Mouse (Mus musculus) spleen, postnatal 36 days (tissue): Measurements from ENCODE around the gene Cep97.
A peak's percentile ranks its signal among the peaks of the same experiment; 100 is the strongest.
"Not testable (repeated sequence)": the region's sequence is repeated elsewhere in the genome, so short reads cannot be mapped to it uniquely, and the experiment has no call there.

ENCODE experiments used
- DNase-seq, 2 experiments: peaks; one replicate each; pipeline ENCODE4 v3.0.0; 2022; ENCODE audit warnings: low spot score in 2 of 2, mixed read lengths in 1 of 2

The Cep97 gene

DNA sequence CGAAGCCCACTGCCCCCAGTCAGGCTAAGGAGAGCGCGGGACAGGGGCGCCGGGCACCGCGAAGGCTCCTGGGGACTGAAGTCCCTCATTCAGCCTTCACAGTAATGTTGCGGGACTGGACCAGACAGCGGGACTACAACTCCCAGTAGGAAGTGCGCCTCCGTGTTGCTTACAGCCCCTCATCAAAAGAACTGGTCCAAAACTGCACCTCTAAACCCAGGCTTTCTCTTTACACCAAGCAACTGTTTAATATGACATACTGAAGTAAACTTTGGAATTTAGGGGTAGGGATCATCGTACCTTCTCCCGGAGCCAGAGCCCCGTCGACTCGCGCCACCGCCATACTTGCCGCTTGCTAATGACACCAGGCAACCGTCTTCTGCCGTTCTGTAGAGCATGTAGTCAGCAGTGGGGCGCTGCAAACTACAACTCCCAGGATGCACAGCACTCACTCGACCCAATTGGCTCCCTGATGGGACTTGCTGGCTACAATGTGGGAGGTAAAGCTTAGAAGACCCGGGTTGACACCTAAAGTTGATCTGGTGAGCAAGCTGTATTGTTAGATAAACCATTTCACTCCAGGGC, at the start of gene Cep97:
Gene Cep97 (minus strand): TSS at position 403 of the 585 bp plus-strand sequence.
- peak; percentile 94 for DNase-seq

- peak in 1 of 2 experiments; percentile 31 for DNase-seq
Measured at GRCm38 (mm10) chr16:55974903-55975285, 40.2 kb upstream of the Cep97 start.

DNA sequence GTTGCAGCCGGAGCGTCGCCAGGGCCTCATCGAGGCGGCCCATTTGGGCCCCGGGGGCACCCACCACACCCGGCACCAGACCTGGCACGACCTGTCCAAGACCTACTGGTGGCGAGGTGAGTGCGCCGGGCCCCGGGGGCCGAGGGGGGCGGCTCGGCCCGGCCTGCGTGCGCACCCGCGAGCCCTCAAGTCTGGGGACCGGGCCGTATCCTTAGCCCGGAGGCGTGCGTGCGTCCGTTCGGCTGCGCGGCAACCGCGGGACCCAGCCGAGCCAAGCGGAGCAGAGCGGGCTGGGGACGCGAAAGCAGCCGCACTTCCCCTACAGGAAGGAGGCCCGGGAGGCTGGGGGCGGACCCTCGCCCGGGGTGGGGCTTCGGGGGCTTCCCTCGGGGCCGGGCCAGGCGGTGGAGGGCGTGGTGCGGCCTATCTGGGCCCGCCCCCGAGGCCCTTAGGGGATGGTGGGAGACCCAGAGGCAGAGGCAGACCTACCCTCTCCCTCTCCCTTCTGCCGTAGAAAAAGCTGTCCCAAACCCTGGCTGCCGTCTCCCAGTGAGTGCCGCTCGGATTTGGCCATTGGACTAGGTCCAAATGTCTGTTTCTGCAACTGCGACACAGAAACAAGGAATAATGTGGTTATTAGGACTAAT, 39.7 kb upstream of the Cep97 start:
- peak; percentile 92 to 93 for DNase-seq

- DNase-seq, result peak; percentile 99
Measured at GRCm38 (mm10) chr16:55973431-55974255, 39.0 kb upstream of the Cep97 start, which contains the start of gene Zbtb11. Gene Zbtb11 (plus strand): TSS chr16:55973883.

DNA sequence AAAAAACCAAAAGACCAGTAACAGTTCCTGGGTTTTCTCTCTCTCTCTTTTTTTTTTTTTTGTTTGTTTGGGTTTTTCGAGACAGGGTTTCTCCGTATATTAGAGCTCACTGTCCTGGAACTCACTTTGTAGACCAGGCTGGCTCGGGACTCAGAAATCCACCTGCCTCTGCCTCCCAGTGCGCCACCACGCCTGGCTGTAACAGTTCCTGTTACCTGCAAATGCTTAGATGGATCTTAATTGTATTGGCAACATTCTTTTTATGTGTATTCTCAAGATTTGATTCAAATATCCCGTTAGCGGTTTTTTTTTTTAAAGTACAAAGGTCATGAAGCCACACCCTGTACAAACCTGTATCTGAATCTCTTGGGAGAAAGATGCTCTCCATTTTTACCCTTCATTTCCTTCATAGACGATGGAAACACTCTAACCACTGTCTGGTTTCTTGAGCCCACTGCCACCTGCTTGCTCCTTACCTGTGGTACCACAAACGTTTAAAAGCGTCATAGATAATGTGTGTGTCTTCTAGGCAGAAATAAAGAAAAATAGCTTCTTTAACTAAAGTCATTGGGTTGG, 38.1 kb upstream of the Cep97 start:
- DNase-seq, result no peak

GRCm38 (mm10) chr16:55971735-55972615, 37.3 kb upstream of the Cep97 start:
- DNase-seq, result no peak

DNA sequence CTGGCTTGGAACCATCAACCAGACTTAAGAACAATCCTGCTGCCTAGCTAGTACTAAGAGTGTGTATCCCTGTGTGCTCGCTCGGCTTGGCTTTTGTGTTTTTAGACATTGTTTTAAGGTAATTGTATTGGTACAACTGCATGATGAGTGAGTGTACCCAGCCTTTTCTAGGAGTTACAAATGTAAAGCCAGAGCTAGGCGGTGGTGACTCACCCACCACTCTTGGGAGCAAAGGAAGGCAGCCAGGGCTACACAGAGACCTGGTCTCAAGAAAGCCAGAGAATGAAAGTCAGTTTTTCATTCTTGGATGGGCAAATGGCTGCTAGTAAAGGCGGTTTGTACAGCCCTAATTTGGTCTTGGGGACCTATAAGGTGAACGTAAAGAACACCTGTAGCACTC, 35.8 kb upstream of the Cep97 start:
- DNase-seq, result no peak

- DNase-seq, result peak; percentile 47 to 49
Measured at GRCm38 (mm10) chr16:55969147-55969546, 34.5 kb upstream of the Cep97 start.

DNA sequence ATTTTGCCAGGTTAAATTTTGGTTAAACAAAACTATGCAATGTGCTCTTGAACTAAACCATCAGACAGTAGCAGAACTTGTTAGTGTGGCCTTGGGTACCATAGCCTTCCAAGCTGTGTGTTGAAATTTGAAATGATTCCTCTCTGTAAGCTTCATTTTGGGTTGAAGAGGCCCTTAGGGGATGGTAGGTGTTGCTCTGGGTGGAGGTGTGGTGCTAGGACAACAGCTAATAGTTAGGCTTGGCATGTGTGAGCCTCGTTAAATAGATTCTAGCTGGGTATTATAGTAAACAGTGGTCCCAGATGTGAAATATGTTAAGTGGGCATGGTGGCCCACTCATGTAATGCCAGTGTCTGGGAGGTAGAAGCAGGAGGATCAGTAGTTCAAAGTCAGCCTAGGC, 32.6 kb upstream of the Cep97 start:
- DNase-seq, result no peak

DNA sequence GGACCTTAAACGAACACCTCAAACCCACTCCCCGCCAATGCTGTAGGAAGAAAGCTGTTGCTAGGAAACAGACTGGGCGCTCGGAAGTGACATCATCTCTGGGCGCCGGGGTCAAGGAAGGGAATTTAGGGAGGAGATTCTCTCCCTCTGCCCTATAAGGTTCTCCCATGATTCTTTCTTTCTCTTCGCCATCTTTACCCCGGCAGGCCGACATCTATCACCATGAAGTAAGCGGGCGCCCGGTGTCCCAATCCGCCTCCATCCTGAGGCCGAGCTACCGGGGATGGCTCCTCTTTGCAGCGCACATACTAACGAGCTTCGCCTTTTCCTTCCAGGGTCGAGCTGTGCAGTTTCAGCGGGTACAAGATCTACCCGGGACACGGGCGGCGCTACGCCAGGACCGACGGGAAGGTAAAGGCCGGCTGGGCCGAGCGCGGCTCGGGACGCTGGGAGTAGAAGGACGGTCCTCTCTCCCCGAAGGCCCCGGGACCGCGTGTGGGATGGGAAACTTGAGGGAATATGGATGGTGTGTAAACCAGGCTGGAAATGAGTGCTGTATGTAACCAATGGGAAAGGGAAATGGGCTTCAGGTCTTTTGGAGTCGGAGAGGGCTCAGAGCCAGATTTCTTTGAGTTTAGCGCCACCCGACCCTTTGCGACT, 31.7 kb upstream of the Cep97 start, which contains the start of gene Rpl24:
Gene Rpl24 (plus strand): TSS at position 64 of the 660 bp plus-strand sequence.
- DNase-seq, result peak; percentile 90 to 93

- peak; percentile 33 to 44 for DNase-seq
Measured at GRCm38 (mm10) chr16:55964126-55964949, 29.7 kb upstream of the Cep97 start.

DNA sequence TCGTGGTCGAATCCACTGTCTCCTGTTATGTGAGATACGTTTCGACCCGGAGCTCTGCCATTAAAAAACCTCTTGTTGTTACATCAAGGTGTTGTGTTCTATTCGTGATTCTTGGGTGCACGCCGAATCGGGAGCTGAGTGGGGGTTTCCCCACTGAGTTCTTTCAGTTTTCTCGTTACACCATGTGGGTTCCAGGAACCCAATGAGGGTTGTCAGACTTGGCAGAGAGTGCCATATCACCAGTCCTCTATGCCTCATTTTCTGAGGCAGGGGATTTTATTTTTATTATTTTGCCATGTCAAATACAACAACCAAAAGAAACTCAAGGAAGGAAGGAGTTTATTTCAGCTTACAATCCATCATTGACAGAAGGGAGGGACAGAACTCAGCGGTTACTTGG, 28.4 kb upstream of the Cep97 start:
- not testable (repeated sequence) for DNase-seq

DNA sequence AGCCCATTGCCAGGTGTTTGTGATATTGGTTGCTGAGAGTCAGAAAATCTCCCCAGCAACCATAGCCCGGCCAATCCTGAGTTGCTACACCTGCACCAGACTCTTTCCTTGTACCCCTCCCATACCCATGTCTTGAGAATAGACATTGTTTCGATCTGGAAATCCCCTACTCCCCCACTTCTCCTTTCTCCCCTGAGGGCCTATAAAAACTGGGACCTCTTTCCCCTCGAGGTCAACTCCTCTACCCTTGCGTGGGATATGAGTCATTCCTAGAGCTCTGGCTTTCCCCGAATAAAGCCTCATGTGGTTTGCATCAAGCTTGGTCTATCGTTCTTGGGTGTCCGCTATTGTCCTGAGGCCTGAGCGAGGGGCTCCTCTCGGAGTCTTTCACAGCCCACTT, 19.5 kb upstream of the Cep97 start:
- DNase-seq, result not testable (repeated sequence)

DNA sequence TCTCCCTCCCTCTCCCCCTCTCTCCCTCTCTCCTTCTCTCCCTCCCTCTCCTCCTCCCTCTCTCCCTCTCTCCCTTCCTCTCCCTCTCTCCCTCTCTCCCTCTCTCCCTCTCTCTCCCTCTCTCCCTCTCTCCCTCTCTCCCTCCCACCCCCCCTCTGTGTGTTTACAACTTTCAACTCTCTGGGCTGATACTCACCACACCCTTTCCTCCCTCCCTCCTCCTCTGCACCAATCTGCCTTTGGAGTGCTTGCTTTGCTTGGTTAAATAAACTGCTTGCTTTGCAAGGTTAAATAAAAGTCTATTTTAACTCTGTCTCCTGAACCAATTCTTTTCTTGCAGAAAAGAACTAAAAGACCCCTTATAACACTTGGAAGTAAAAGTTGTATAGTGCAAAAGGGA, 18.1 kb upstream of the Cep97 start:
- peak; percentile 52 to 56 for DNase-seq

GRCm38 (mm10) chr16:55951679-55952327, 17.1 kb upstream of the Cep97 start:
- DNase-seq, result no peak

DNA sequence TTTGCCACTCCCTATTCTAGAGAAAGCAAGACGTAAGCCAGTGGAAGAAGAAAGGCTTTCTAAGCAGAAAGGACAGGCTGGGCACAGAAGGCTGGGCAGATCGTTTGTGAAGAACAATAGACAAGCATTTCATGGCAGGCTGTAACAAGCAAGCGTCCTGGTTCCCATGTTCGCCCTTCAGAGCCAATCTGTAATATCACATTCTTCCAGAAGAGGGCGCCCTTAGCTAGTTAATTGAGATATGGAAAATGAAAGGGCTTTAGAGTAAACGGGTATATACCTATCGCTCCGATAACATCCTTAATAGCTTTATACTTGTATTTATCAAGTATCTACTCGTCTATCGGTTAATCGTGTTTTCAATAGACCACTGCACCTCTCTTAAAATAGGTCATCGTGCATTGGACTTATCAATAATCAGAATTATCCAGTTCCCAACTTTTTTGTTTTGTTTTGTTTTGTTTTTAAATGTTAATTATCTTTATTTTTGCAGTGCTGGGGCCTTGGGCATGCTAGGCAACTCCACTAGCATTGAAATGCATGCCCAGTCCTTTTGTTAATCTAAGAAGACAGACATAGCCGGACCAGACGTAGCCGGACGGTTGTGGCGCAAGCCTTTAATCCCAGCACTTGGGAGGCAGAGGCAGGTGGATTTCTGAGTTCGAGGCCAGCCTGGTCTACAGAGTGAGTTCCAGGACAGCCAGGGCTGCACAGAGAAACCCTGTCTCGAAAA, 16.5 kb upstream of the Cep97 start:
- peak; percentile 80 to 86 for DNase-seq

DNA sequence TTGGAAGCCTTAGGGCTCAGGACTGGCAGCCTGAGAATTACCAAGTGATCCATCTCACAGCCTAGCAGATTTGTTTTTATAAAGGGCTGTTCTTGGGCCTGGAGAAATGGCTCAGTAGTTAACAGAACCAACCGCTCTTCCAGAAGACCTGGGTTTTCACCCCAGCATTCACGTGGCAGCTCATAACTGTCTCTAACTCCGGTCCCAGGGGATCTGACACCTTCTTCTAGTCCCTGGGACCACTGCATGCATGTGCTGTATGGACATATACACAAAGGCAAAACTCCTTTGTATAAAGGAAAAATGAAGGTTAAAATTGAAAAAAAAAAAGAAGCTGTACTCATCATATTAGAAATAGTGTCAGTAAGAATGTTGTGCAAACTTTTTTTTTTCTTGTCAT, 15.8 kb upstream of the Cep97 start:
- no peak for DNase-seq

- peak; percentile 90 to 92 for DNase-seq
Measured at GRCm38 (mm10) chr16:55948963-55949362, 14.3 kb upstream of the Cep97 start.
